Mouse (Mus musculus) stomach, embryonic 14.5 days (tissue): ENCODE measurements around the gene Zfp990. TPM values are rescaled to one million over a fixed set of nuclear protein-coding genes. Genes with fewer than 3 reads are reported as not detected.
A peak's percentile ranks its signal among the peaks of the same experiment; 100 is the strongest.
"Not testable (repeated sequence)": the region's sequence is repeated elsewhere in the genome, so short reads cannot be mapped to it uniquely, and the experiment has no call there.

Experiments
- ATAC-seq: fragments of 200-750 bp; cut with Nextera tagmentation; 2 replicates; pipeline ENCODE4 v1.8.0; 2017; ENCODE audit warnings: low read depth, moderate TSS enrichment; ENCODE audit not compliant: insufficient number of reproducible peaks, insufficient read depth, low FRiP score
- H3K27ac ChIP-seq: fragments of 300-500 bp; sonication (generic); 2 replicates; pipeline ENCODE4 v1.5.1; 2014; ENCODE audit warnings: mild to moderate bottlenecking, low read length, moderate library complexity, mixed read lengths
- H3K27me3 ChIP-seq: fragments of 300-500 bp; sonication (generic); 2 replicates; pipeline ENCODE4 v1.6.1; 2014; ENCODE audit warnings: low read length, control low read depth, mixed read lengths; ENCODE audit not compliant: control insufficient read depth, insufficient read depth
- H3K36me3 ChIP-seq: fragments of 300-500 bp; sonication (generic); 2 replicates; pipeline ENCODE4 v1.6.1; 2014; ENCODE audit warnings: mild to moderate bottlenecking, control low read depth, low read length, moderate library complexity, mixed read lengths; ENCODE audit not compliant: control insufficient read depth, insufficient read depth
- H3K4me1 ChIP-seq: fragments of 300-500 bp; sonication (generic); 2 replicates; pipeline ENCODE4 v1.6.1; 2014; ENCODE audit warnings: low read length, control low read depth, mixed read lengths; ENCODE audit not compliant: control insufficient read depth, insufficient read depth
- H3K4me2 ChIP-seq: fragments of 300-500 bp; sonication (generic); replicated peaks from 2 replicates; pipeline ENCODE4 v1.6.1; 2014; ENCODE audit warnings: low read depth, low read length, control low read depth
- H3K4me3 ChIP-seq: fragments of 300-500 bp; sonication (generic); 2 replicates; pipeline ENCODE4 v1.5.1; 2014; ENCODE audit warnings: low read depth, low read length, control low read depth
- H3K9ac ChIP-seq: fragments of 300-500 bp; sonication (generic); replicated peaks from 2 replicates; pipeline ENCODE4 v1.6.1; 2014; ENCODE audit warnings: low read depth, mild to moderate bottlenecking, control low read depth, low read length, moderate library complexity, mixed read lengths
- H3K9me3 ChIP-seq: fragments of 300-500 bp; sonication (generic); 2 replicates; pipeline ENCODE4 v1.6.1; 2016; ENCODE audit warnings: low read depth, low read length, control low read depth; ENCODE audit not compliant: control insufficient read depth
- WGBS: fragments of 180-500 bp; shearing (Covaris S2); extraction: QIAGEN DNeasy Blood & Tissue Kit; methylation state at CpG from one replicate; pipeline ENCODE4 v1.1.7; 2014; 5-methylcytosine and 5-hydroxymethylcytosine counted together
- polyA plus RNA-seq: library from polyadenylated mRNA; unstranded; fragments of >200 nt; fragmentation: Nextera tagmentation; extraction: Ambion mirVana; gene quantifications from 2 replicates; pipeline ENCODE4 v1.2.1, GENCODE M21; 2014

Gene Zfp990
- polyA plus RNA-seq, 1 experiment from 2014 or later = not detected

GRCm38 (mm10) chr4:145564111-145564821, 53.7 kb downstream of the Zfp990 start:
- H3K9me3 ChIP-seq = peaks cover 6% of the 10 kb centered on the region
- H3K4me1 ChIP-seq = no peaks in the 10 kb centered on the region
- no peak overlapping the region for H3K9ac ChIP-seq
- H3K27me3 ChIP-seq = no peaks in the 10 kb centered on the region
- H3K27ac ChIP-seq = no peak overlapping the region
- no peak overlapping the region for H3K4me2 ChIP-seq
- H3K4me3 ChIP-seq = no peak overlapping the region
- H3K36me3 ChIP-seq = no peaks in the 10 kb centered on the region
- no peak for ATAC-seq
- WGBS = 69% methylated on average over 3 of the region's 3 CpGs

- not testable (repeated sequence) for ATAC-seq, H3K9me3 ChIP-seq, H3K9ac ChIP-seq, H3K27me3 ChIP-seq, H3K4me1 ChIP-seq, H3K36me3 ChIP-seq, H3K27ac ChIP-seq, H3K4me2 ChIP-seq, H3K4me3 ChIP-seq
- 81% methylated on average over 6 of the region's 10 CpGs for WGBS
Observed at GRCm38 (mm10) chr4:145570461-145570860, 59.9 kb downstream of the Zfp990 start.

GRCm38 (mm10) chr4:145576623-145577022, 66.1 kb downstream of the Zfp990 start:
- not testable (repeated sequence) for H3K27ac ChIP-seq, H3K4me3 ChIP-seq, ATAC-seq, H3K9me3 ChIP-seq, H3K4me2 ChIP-seq, H3K36me3 ChIP-seq, H3K4me1 ChIP-seq, H3K9ac ChIP-seq, H3K27me3 ChIP-seq
- WGBS = 90% methylated on average over 8 of the region's 8 CpGs

GRCm38 (mm10) chr4:145580333-145580732, 69.8 kb downstream of the Zfp990 start:
- not testable (repeated sequence) for H3K36me3 ChIP-seq, H3K27me3 ChIP-seq, H3K4me3 ChIP-seq, H3K9ac ChIP-seq, ATAC-seq, H3K9me3 ChIP-seq, H3K4me2 ChIP-seq, H3K4me1 ChIP-seq, H3K27ac ChIP-seq
- WGBS = 89% methylated on average over 1 of the region's 1 CpGs

GRCm38 (mm10) chr4:145585078-145585477, 74.5 kb downstream of the Zfp990 start, which contains the start of gene Gm13212:
Gene Gm13212 (plus strand): TSS chr4:145585166.
- not testable (repeated sequence) for H3K4me1 ChIP-seq, H3K27ac ChIP-seq, H3K36me3 ChIP-seq, H3K27me3 ChIP-seq, H3K9ac ChIP-seq, H3K9me3 ChIP-seq
- ATAC-seq = peak; percentile 46; the same call in 1 of the 2 replicates
- Histone ChIP-seq H3K4me2 (0 out of 2 replicates have a peak within 1 kb of the TSS, but pooled peaks have one; percentile 14), H3K4me3 (peak within 1 kb of the TSS; percentile 22)
- 12% methylated on average over 11 of the region's 11 CpGs for WGBS

GRCm38 (mm10) chr4:145586046-145586445, 75.5 kb downstream of the Zfp990 start:
- not testable (repeated sequence) for H3K9ac ChIP-seq, H3K9me3 ChIP-seq, H3K4me1 ChIP-seq, H3K4me3 ChIP-seq, H3K36me3 ChIP-seq, ATAC-seq, H3K27me3 ChIP-seq, H3K4me2 ChIP-seq, H3K27ac ChIP-seq
- 80% methylated on average over 2 of the region's 2 CpGs for WGBS

Other genes starting within 250 kb of the Zfp990 start
- gene Tnfrsf8, start 195.6 kb upstream of the Zfp990 start, polyA plus RNA-seq = 0.13 and 0.20 TPM in 2 replicates
- gene Gm13212, start 74.4 kb downstream of the Zfp990 start, polyA plus RNA-seq = 3.4 and 4.1 TPM in 2 replicates
- gene Zfp980, start 159.9 kb downstream of the Zfp990 start, polyA plus RNA-seq = 0.24 TPM in 1 of 2 replicates, not detected in the other